Mouse (Mus musculus): ENCODE measurements around the gene Foxp1.

The Foxp1 gene

GRCm38 (mm10) chr6:99047322-99047721 is 475.2 kb downstream of the Foxp1 start:
- DNase-seq (ENCODE audit: low spot score), result no peak

- DNase-seq (ENCODE audit: low spot score), result no peak
These were observed 476.4 kb downstream of the Foxp1 start for GRCm38 (mm10) chr6:99045845-99046788.

- no peak for DNase-seq (ENCODE audit: low spot score)
These were observed 478.4 kb downstream of the Foxp1 start for GRCm38 (mm10) chr6:99043932-99044664.

- no peak for DNase-seq (ENCODE audit: low spot score)
These were observed 479.3 kb downstream of the Foxp1 start for GRCm38 (mm10) chr6:99043226-99043625.

- peak; percentile 46 for DNase-seq (ENCODE audit: low spot score)
These were observed 480.2 kb downstream of the Foxp1 start for GRCm38 (mm10) chr6:99042175-99042954.

- no peak for DNase-seq (ENCODE audit: low spot score)
These were observed 483.5 kb downstream of the Foxp1 start for GRCm38 (mm10) chr6:99038977-99039376.

GRCm38 (mm10) chr6:99035459-99036375 is 486.8 kb downstream of the Foxp1 start:
- DNase-seq (ENCODE audit: low spot score), result no peak

GRCm38 (mm10) chr6:99033062-99033461 is 489.5 kb downstream of the Foxp1 start:
- DNase-seq (ENCODE audit: low spot score), result peak; percentile 82

- peak; percentile 30 for DNase-seq (ENCODE audit: low spot score)
These were observed 491.1 kb downstream of the Foxp1 start for GRCm38 (mm10) chr6:99031321-99031903.

- DNase-seq (ENCODE audit: low spot score), result peak; percentile 74
These were observed 492.3 kb downstream of the Foxp1 start for GRCm38 (mm10) chr6:99030251-99030650.

GRCm38 (mm10) chr6:99029438-99029837 is 493.1 kb downstream of the Foxp1 start:
- no peak for DNase-seq (ENCODE audit: low spot score)

GRCm38 (mm10) chr6:99028989-99029305 is 493.6 kb downstream of the Foxp1 start:
- no peak for DNase-seq (ENCODE audit: low spot score)

- DNase-seq (ENCODE audit: low spot score), result peak; percentile 85
These were observed 494.1 kb downstream of the Foxp1 start for GRCm38 (mm10) chr6:99028161-99028988.

- DNase-seq (ENCODE audit: low spot score), result peak; percentile 69
These were observed 494.9 kb downstream of the Foxp1 start for GRCm38 (mm10) chr6:99027542-99028160.

- DNase-seq (ENCODE audit: low spot score), result peak; percentile 48
These were observed 495.6 kb downstream of the Foxp1 start for GRCm38 (mm10) chr6:99026635-99027541.

GRCm38 (mm10) chr6:99026040-99026439 is 496.5 kb downstream of the Foxp1 start:
- no peak for DNase-seq (ENCODE audit: low spot score)

GRCm38 (mm10) chr6:99024588-99024987 is 497.9 kb downstream of the Foxp1 start:
- DNase-seq (ENCODE audit: low spot score), result no peak

Measured in embryo, embryonic 10 days (tissue).